Mouse (Mus musculus) forebrain, embryonic 11.5 days (tissue): ENCODE results near the gene Fasl. TPM values are rescaled to one million over a fixed set of nuclear protein-coding genes. Genes with fewer than 3 reads are reported as not detected.
A peak's percentile ranks its signal among the peaks of the same experiment; 100 is the strongest.

Source experiments
- ATAC-seq: fragments of 200-750 bp; cut with Nextera tagmentation; replicated peaks from 2 replicates; pipeline ENCODE4 v1.8.0; 2017; ENCODE audit warnings: moderate TSS enrichment; ENCODE audit not compliant: low FRiP score
- DNase-seq: peaks from one replicate; pipeline ENCODE4 v3.0.0-alpha.2; 2017; ENCODE audit warnings: low spot score
- H3K27ac ChIP-seq: fragments of 300-500 bp; sonication (generic); 2 replicates; pipeline ENCODE4 v1.5.1; 2014; ENCODE audit warnings: low read depth, low read length
- H3K27me3 ChIP-seq: fragments of 300-500 bp; sonication (generic); 2 replicates; pipeline ENCODE4 v1.6.1; 2014; ENCODE audit warnings: mild to moderate bottlenecking, low read length, mixed read lengths; ENCODE audit not compliant: control insufficient read depth, insufficient read depth
- H3K36me3 ChIP-seq: fragments of 300-500 bp; sonication (generic); 2 replicates; pipeline ENCODE4 v1.6.1; 2014; ENCODE audit warnings: mild to moderate bottlenecking, low read length, moderate library complexity, mixed read lengths; ENCODE audit not compliant: control insufficient read depth, insufficient read depth
- H3K4me1 ChIP-seq: fragments of 300-500 bp; sonication (generic); replicated peaks from 2 replicates; pipeline ENCODE4 v1.6.1; 2014; ENCODE audit warnings: low read length, mixed read lengths; ENCODE audit not compliant: control insufficient read depth, insufficient read depth
- H3K4me2 ChIP-seq: fragments of 300-500 bp; sonication (generic); 2 replicates; pipeline ENCODE4 v1.6.1; 2014; ENCODE audit warnings: low read depth, mild to moderate bottlenecking, low read length, moderate library complexity, mixed read lengths; ENCODE audit not compliant: severe bottlenecking
- H3K4me3 ChIP-seq: fragments of 300-500 bp; sonication (generic); 2 replicates; pipeline ENCODE4 v1.5.1; 2014; ENCODE audit warnings: low read depth, low read length
- H3K9ac ChIP-seq: fragments of 300-500 bp; sonication (generic); 2 replicates; pipeline ENCODE4 v1.6.1; 2014; ENCODE audit warnings: low read length
- H3K9me3 ChIP-seq: fragments of 300-500 bp; sonication (generic); 2 replicates; pipeline ENCODE4 v1.6.1; 2016; ENCODE audit warnings: low read length, mixed read lengths; ENCODE audit not compliant: control insufficient read depth
- WGBS: fragments of 180-500 bp; shearing (Covaris S2); extraction: QIAGEN DNeasy Blood & Tissue Kit; methylation state at CpG from one replicate; pipeline ENCODE4 v1.1.7; 2014; 5-methylcytosine and 5-hydroxymethylcytosine counted together
- polyA plus RNA-seq: library from polyadenylated mRNA; unstranded; fragments of >200 nt; fragmentation: Nextera tagmentation; extraction: Ambion mirVana; gene quantifications from 2 replicates; pipeline ENCODE4 v1.2.1, GENCODE M21; 2014

The Fasl gene
- polyA plus RNA-seq, 1 experiment from 2014 or later: 0.19 TPM

DNA sequence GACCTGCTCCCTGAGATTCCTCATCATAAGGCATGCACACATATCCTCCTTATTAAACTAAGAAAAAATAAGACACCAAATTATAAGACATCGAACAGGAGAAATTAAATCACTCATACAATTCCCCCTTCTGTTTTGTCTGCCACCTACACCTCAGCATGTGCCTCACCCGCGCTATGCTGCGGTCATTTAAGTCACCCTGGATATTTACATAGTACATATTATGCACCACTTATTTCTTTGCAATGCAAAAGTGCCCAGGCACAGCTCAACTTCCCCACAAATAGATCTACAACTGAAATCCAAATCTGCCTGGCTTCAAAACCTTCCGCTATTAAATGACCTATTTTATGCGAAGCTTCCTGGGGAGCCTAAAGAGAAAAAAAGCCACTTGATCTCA, 39.6 kb downstream of the Fasl start:
- H3K36me3 ChIP-seq: no peaks in the 10 kb centered on the region
- H3K27me3 ChIP-seq: no peaks in the 10 kb centered on the region
- no peak overlapping the region for H3K27ac ChIP-seq
- WGBS: 89% methylated on average over 6 of the region's 6 CpGs
- no peak overlapping the region for H3K9ac ChIP-seq
- H3K9me3 ChIP-seq: no peaks in the 10 kb centered on the region
- no peak overlapping the region for H3K4me2 ChIP-seq
- no peak for DNase-seq
- no peak for ATAC-seq
- H3K4me1 ChIP-seq: no peaks in the 10 kb centered on the region
- no peak overlapping the region for H3K4me3 ChIP-seq

- no peaks in the 10 kb centered on the region for H3K4me1 ChIP-seq
- no peak overlapping the region for H3K9ac ChIP-seq
- ATAC-seq: no peak
- no peak overlapping the region for H3K4me3 ChIP-seq
- no peaks in the 10 kb centered on the region for H3K27me3 ChIP-seq
- H3K4me2 ChIP-seq: no peak overlapping the region
- H3K27ac ChIP-seq: no peak overlapping the region
- H3K36me3 ChIP-seq: no peaks in the 10 kb centered on the region
- DNase-seq: peak; percentile 57
- H3K9me3 ChIP-seq: no peaks in the 10 kb centered on the region
- 55% methylated on average over 8 of the region's 8 CpGs for WGBS
Observed at GRCm38 (mm10) chr1:161748138-161748537, 40.2 kb downstream of the Fasl start.

GRCm38 (mm10) chr1:161746542-161747302, 41.6 kb downstream of the Fasl start:
- ATAC-seq: no peak

DNA sequence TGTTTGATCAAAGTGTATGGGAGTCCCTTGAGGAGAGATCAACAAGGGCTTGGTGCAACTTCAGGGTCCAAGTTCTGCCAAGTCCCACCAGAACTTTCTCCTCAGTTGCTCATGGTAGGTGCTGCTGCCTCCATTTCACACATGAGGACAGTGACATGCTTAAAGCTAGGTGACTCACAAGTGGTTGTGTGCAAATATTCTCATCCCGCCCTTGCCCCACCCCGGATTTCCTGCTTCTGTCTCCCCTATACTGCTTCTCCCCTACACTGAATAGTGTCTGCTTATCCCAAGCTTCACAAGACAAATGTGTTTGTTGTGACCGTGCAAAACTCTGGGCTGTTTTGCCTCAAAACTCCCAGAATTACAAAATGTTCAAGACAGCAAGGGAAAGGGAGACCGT, 43.4 kb downstream of the Fasl start:
- Histone ChIP-seq H3K4me3 (no peak overlapping the region), H3K4me1 (no peaks in the 10 kb centered on the region), H3K9me3 (no peaks in the 10 kb centered on the region), H3K27ac (no peak overlapping the region), H3K36me3 (no peaks in the 10 kb centered on the region), H3K9ac (no peak overlapping the region), H3K4me2 (no peak overlapping the region), H3K27me3 (no peaks in the 10 kb centered on the region)
- WGBS: 90% methylated on average over 4 of the region's 4 CpGs
- DNase-seq (no peak), ATAC-seq (no peak)

More at GRCm38 (mm10) chr1:161746542-161747302, 41.6 kb downstream of the Fasl start:
- no peaks in the 10 kb centered on the region for H3K27me3 ChIP-seq
- no peak overlapping the region for H3K4me2 ChIP-seq
- DNase-seq: no peak
- no peak overlapping the region for H3K4me3 ChIP-seq
- no peak overlapping the region for H3K27ac ChIP-seq
- H3K36me3 ChIP-seq: no peaks in the 10 kb centered on the region
- no peaks in the 10 kb centered on the region for H3K4me1 ChIP-seq
- 85% methylated on average over 25 of the region's 25 CpGs for WGBS
- H3K9me3 ChIP-seq: no peaks in the 10 kb centered on the region
- H3K9ac ChIP-seq: no peak overlapping the region

- H3K36me3 ChIP-seq: no peaks in the 10 kb centered on the region
- DNase-seq (no peak), ATAC-seq (no peak)
- H3K27ac ChIP-seq: no peak overlapping the region
- H3K4me2 ChIP-seq: no peak overlapping the region
- H3K4me1 ChIP-seq: no peaks in the 10 kb centered on the region
- H3K4me3 ChIP-seq: no peak overlapping the region
- no peak overlapping the region for H3K9ac ChIP-seq
- H3K9me3 ChIP-seq: no peaks in the 10 kb centered on the region
- no peaks in the 10 kb centered on the region for H3K27me3 ChIP-seq
- WGBS: 85% methylated on average over 4 of the region's 4 CpGs
Observed at GRCm38 (mm10) chr1:161744209-161744608, 44.1 kb downstream of the Fasl start.

GRCm38 (mm10) chr1:161742481-161743267, 45.6 kb downstream of the Fasl start:
- DNase-seq (no peak), ATAC-seq (no peak)
- Histone ChIP-seq H3K4me3 (no peak overlapping the region), H3K9me3 (no peaks in the 10 kb centered on the region), H3K27ac (no peak overlapping the region), H3K4me1 (no peaks in the 10 kb centered on the region), H3K4me2 (no peak overlapping the region), H3K36me3 (no peaks in the 10 kb centered on the region), H3K9ac (no peak overlapping the region), H3K27me3 (no peaks in the 10 kb centered on the region)
- WGBS: 90% methylated on average over 16 of the region's 16 CpGs

- 13% methylated on average over 3 of the region's 3 CpGs for WGBS
- H3K4me2 ChIP-seq: no peak overlapping the region
- H3K27ac ChIP-seq: no peak overlapping the region
- H3K9ac ChIP-seq: no peak overlapping the region
- H3K9me3 ChIP-seq: no peaks in the 10 kb centered on the region
- H3K27me3 ChIP-seq: no peaks in the 10 kb centered on the region
- no peaks in the 10 kb centered on the region for H3K4me1 ChIP-seq
- ATAC-seq: peak; percentile 64; the same call in 1 of the 2 replicates
- no peaks in the 10 kb centered on the region for H3K36me3 ChIP-seq
- H3K4me3 ChIP-seq: no peak overlapping the region
- DNase-seq: no peak
Observed at GRCm38 (mm10) chr1:161736848-161737247, 51.4 kb downstream of the Fasl start.

- no peak for DNase-seq
Observed at GRCm38 (mm10) chr1:161736255-161736654, 52.0 kb downstream of the Fasl start.

More at GRCm38 (mm10) chr1:161736255-161736654, 52.0 kb downstream of the Fasl start:
- no peak for ATAC-seq
- Histone ChIP-seq H3K9me3 (no peaks in the 10 kb centered on the region), H3K4me2 (no peak overlapping the region), H3K9ac (no peak overlapping the region), H3K36me3 (no peaks in the 10 kb centered on the region), H3K4me1 (no peaks in the 10 kb centered on the region), H3K27ac (no peak overlapping the region), H3K4me3 (no peak overlapping the region), H3K27me3 (no peaks in the 10 kb centered on the region)
- 94% methylated on average over 3 of the region's 3 CpGs for whole genome bisulfite sequencing
